Comparison of ENCODE assay signal across 15 mouse cellular contexts in genomic region chr5:120525737-120526136, GRCm38 (mm10). TPM values are rescaled to one million over a fixed set of nuclear protein-coding genes. Genes with fewer than 3 reads are reported as not detected.
DNase-seq lines count a peak whose midpoint lies in the region; ATAC-seq and TF ChIP-seq lines count a peak whose summit lies in the region.
"Had no signal": no experiment of that assay in that cellular context is flagged by ENCODE, and none has a peak within 500 bp of the region (broad histone marks: within the 10 kb centered on the region; RNA-seq: fewer than 3 reads in every experiment).

No protein-coding gene starts in this region.

- no peak for DNase-seq in hindbrain, postnatal 0 days (ENCODE audit: low spot score)
- DNase-seq in hindbrain, embryonic 14.5 days (ENCODE audit: low spot score) = no peak
- no peak for DNase-seq in ovary, postnatal 14 days (ENCODE audit: low spot score)
- no peak for DNase-seq in thymus, postnatal 14 days
- DNase-seq: adrenal gland, postnatal 25 days; cerebellum, adult 9-11 months; thymus, adult 18-20 months had no signal

- H3K79me3 ChIP-seq in C2C12 (ENCODE audit: low read depth) = no peaks in the 10 kb centered on the region

- no peaks in the 10 kb centered on the region for H3K4me1 ChIP-seq in hindbrain, postnatal 0 days (ENCODE audit: insufficient read depth, low read length)
- no peaks in the 10 kb centered on the region for H3K4me1 ChIP-seq in hindbrain, embryonic 14.5 days (replicated peaks; ENCODE audit: control insufficient read depth, insufficient read depth, low read length)
- peaks cover 1% of the 10 kb centered on the region; the same call in 1 of the 2 replicates for H3K4me1 ChIP-seq in bone marrow, adult 2 months (ENCODE audit: control insufficient read depth, insufficient read depth, low read length)
- peaks cover 34% of the 10 kb centered on the region for H3K4me1 ChIP-seq in liver, embryonic 12.5 days
- no peaks in the 10 kb centered on the region for H3K4me1 ChIP-seq in midbrain, embryonic 15.5 days
- H3K4me1 ChIP-seq: heart, embryonic 12.5 days; lung, embryonic 15.5 days had no signal

- no peak overlapping the region for H3K4me3 ChIP-seq in hindbrain, postnatal 0 days (ENCODE audit: low read length)
- H3K4me3 ChIP-seq in hindbrain, embryonic 14.5 days (replicated peaks; ENCODE audit: low read length) = no peak overlapping the region
- H3K4me3 ChIP-seq in C2C12 (ENCODE audit: insufficient read depth, poor library complexity, severe bottlenecking) = no peak overlapping the region
- H3K4me3 ChIP-seq in bone marrow, adult 2 months (replicated peaks; ENCODE audit: control insufficient read depth, low read depth, low read length) = no peak overlapping the region
- no peak overlapping the region for H3K4me3 ChIP-seq in liver, embryonic 12.5 days
- no peak overlapping the region for H3K4me3 ChIP-seq in midbrain, embryonic 15.5 days
- H3K4me3 ChIP-seq: heart, embryonic 12.5 days; lung, embryonic 15.5 days had no signal

- TF ChIP-seq CTCF in hindbrain, postnatal 0 days (IDR thresholded peaks at IDR 0.05; ENCODE audit: low read depth) = peak; percentile 65
- TF ChIP-seq CTCF in C2C12 (IDR thresholded peaks at IDR 0.05; ENCODE audit: control insufficient read depth, insufficient read depth, insufficient read length) = peak; percentile 21
- TF ChIP-seq CTCF in bone marrow, adult 2 months (IDR thresholded peaks at IDR 0.05; ENCODE audit: control insufficient read depth, insufficient read depth, low read length) = peak; percentile 63

- no peak overlapping the region for H3K9ac ChIP-seq in hindbrain, postnatal 0 days (replicated peaks; ENCODE audit: low read length)
- H3K9ac ChIP-seq in hindbrain, embryonic 14.5 days = no peak overlapping the region
- no peak overlapping the region; the same call in 1 of the 2 replicates for H3K9ac ChIP-seq in liver, embryonic 12.5 days
- no peak overlapping the region for H3K9ac ChIP-seq in midbrain, embryonic 15.5 days
- H3K9ac ChIP-seq: heart, embryonic 12.5 days; lung, embryonic 15.5 days had no signal

- no peak overlapping the region for H3K27ac ChIP-seq in hindbrain, postnatal 0 days
- H3K27ac ChIP-seq in hindbrain, embryonic 14.5 days = no peak overlapping the region
- no peak overlapping the region for H3K27ac ChIP-seq in bone marrow, adult 2 months (ENCODE audit: control insufficient read depth, insufficient read depth, low read depth, low read length, poor library complexity)
- H3K27ac ChIP-seq in liver, embryonic 12.5 days = no peak overlapping the region
- no peak overlapping the region for H3K27ac ChIP-seq in midbrain, embryonic 15.5 days
- H3K27ac ChIP-seq: lung, embryonic 15.5 days had no signal

- no peak overlapping the region for H3K4me2 ChIP-seq in hindbrain, postnatal 0 days (ENCODE audit: low read depth, low read length)
- H3K4me2 ChIP-seq in hindbrain, embryonic 14.5 days (replicated peaks) = no peak overlapping the region
- no peak overlapping the region for H3K4me2 ChIP-seq in liver, embryonic 12.5 days
- H3K4me2 ChIP-seq in midbrain, embryonic 15.5 days = no peak overlapping the region
- H3K4me2 ChIP-seq: heart, embryonic 12.5 days; lung, embryonic 15.5 days had no signal

- peak; percentile 43; the same call in 1 of the 2 replicates for ATAC-seq in hindbrain, postnatal 0 days
- no peak for ATAC-seq in hindbrain, embryonic 14.5 days (ENCODE audit: low FRiP score)
- ATAC-seq in liver, embryonic 12.5 days = peak; percentile 53; the same call in 1 of the 2 replicates
- ATAC-seq in midbrain, embryonic 15.5 days (replicated peaks) = no peak
- ATAC-seq: inflammation-experienced regulatory T-cells, adult 6 months had no signal

- WGBS in hindbrain, postnatal 0 days = 39% methylated on average over 5 of the region's 5 CpGs
- WGBS in hindbrain, embryonic 14.5 days = 38% methylated on average over 5 of the region's 5 CpGs
- WGBS in bone marrow, adult 2 months = 58% methylated on average over 5 of the region's 5 CpGs
- WGBS in liver, embryonic 12.5 days (ENCODE audit: insufficient replicate concordance) = 29% methylated on average over 5 of the region's 5 CpGs
- WGBS in midbrain, embryonic 15.5 days = 40% methylated on average over 5 of the region's 5 CpGs

- no peaks in the 10 kb centered on the region for H3K36me3 ChIP-seq in hindbrain, postnatal 0 days (ENCODE audit: insufficient read depth, low read length)
- no peaks in the 10 kb centered on the region for H3K36me3 ChIP-seq in hindbrain, embryonic 14.5 days (replicated peaks; ENCODE audit: control insufficient read depth, insufficient read depth)
- peaks cover 5% of the 10 kb centered on the region for H3K36me3 ChIP-seq in C2C12 (ENCODE audit: control insufficient read depth, insufficient read depth)
- H3K36me3 ChIP-seq in liver, embryonic 12.5 days = peaks cover 29% of the 10 kb centered on the region
- no peaks in the 10 kb centered on the region for H3K36me3 ChIP-seq in midbrain, embryonic 15.5 days (replicated peaks)

- no peaks in the 10 kb centered on the region for H3K79me2 ChIP-seq in C2C12 (ENCODE audit: control insufficient read depth, insufficient read depth)

- no peak for TF ChIP-seq POLR2A in bone marrow, adult 2 months (IDR thresholded peaks at IDR 0.05; ENCODE audit: borderline replicate concordance, control insufficient read depth, low read depth, low read length)

- no peaks in the 10 kb centered on the region for H3K27me3 ChIP-seq in hindbrain, postnatal 0 days (ENCODE audit: insufficient read depth, low read length)
- H3K27me3 ChIP-seq in hindbrain, embryonic 14.5 days (ENCODE audit: control insufficient read depth, insufficient read depth, low read length) = no peaks in the 10 kb centered on the region
- no peaks in the 10 kb centered on the region for H3K27me3 ChIP-seq in C2C12 (ENCODE audit: control insufficient read depth, insufficient read depth, insufficient read length)
- H3K27me3 ChIP-seq in liver, embryonic 12.5 days (replicated peaks) = no peaks in the 10 kb centered on the region
- H3K27me3 ChIP-seq in midbrain, embryonic 15.5 days (replicated peaks) = no peaks in the 10 kb centered on the region
- H3K27me3 ChIP-seq: heart, embryonic 12.5 days; lung, embryonic 15.5 days had no signal

- H3ac ChIP-seq in C2C12 (ENCODE audit: control insufficient read depth, insufficient read length, low read depth) = no peak overlapping the region

- H3K9me3 ChIP-seq in hindbrain, postnatal 0 days (ENCODE audit: low read length) = no peaks in the 10 kb centered on the region
- H3K9me3 ChIP-seq in hindbrain, embryonic 14.5 days (ENCODE audit: control insufficient read depth, low read length) = no peaks in the 10 kb centered on the region
- H3K9me3 ChIP-seq in liver, embryonic 12.5 days (replicated peaks) = no peaks in the 10 kb centered on the region
- H3K9me3 ChIP-seq in midbrain, embryonic 15.5 days = no peaks in the 10 kb centered on the region
- H3K9me3 ChIP-seq: lung, embryonic 15.5 days had no signal

TF ChIP-seq in C2C12, 6 proteins besides CTCF, POLR2A, EP300 and RAD21:
- TF ChIP-seq MYOG (IDR thresholded peaks at IDR 0.05; ENCODE audit: control insufficient read depth, extremely low read depth, insufficient read length) = no peak
- TF ChIP-seq MYOD1 (IDR thresholded peaks at IDR 0.05; ENCODE audit: control insufficient read depth, insufficient read length, low read depth) = no peak
- no peak for TF ChIP-seq CEBPB (IDR thresholded peaks at IDR 0.05; ENCODE audit: low read depth)
- TF ChIP-seq MAX (IDR thresholded peaks at IDR 0.05) = no peak
- TF ChIP-seq USF1 (IDR thresholded peaks at IDR 0.05; ENCODE audit: low read depth) = no peak

RNA-seq across cellular contexts. Expression of gene Slc8b1, which starts 14.8 kb away (rescaled TPM):
- 3.7 and 4.0 TPM in 2 replicates for total RNA-seq in hindbrain, postnatal 0 days (2014; rRNA removed)
- polyA plus RNA-seq in hindbrain, postnatal 0 days (2015; fragmentation: Nextera tagmentation; extraction: Ambion mirVana) = 2.5 and 2.7 TPM in 2 replicates
- polyA plus RNA-seq in hindbrain, embryonic 14.5 days (2014; fragmentation: Nextera tagmentation; extraction: Ambion mirVana) = 1.3 and 1.4 TPM in 2 replicates
- 6.1 TPM for polyA plus RNA-seq in C2C12 (2012; fragmentation: generic; extraction: Trizol)
- 18.8 and 45.1 TPM in 2 replicates for polyA plus RNA-seq in bone marrow, adult 2 months (2011; ENCODE audit: insufficient read depth, insufficient read length, low replicate concordance, missing spikeins)
- polyA plus RNA-seq in liver, embryonic 12.5 days (2016; fragmentation: Nextera tagmentation; extraction: Ambion mirVana) = 4.2 and 6.0 TPM in 2 replicates
- polyA plus RNA-seq in midbrain, embryonic 15.5 days (2015; fragmentation: Nextera tagmentation; extraction: Ambion mirVana) = 1.6 and 2.5 TPM in 2 replicates

RNA-seq across cellular contexts. Expression of gene Plbd2, which starts 22.3 kb away (rescaled TPM):
- 32.0 and 35.2 TPM in 2 replicates for total RNA-seq in hindbrain, postnatal 0 days (2014; rRNA removed)
- polyA plus RNA-seq in hindbrain, postnatal 0 days (2015; fragmentation: Nextera tagmentation; extraction: Ambion mirVana) = 49.9 and 53.9 TPM in 2 replicates
- polyA plus RNA-seq in hindbrain, embryonic 14.5 days (2014; fragmentation: Nextera tagmentation; extraction: Ambion mirVana) = 26.8 and 28.8 TPM in 2 replicates
- polyA plus RNA-seq in C2C12 (2012; fragmentation: generic; extraction: Trizol) = 36.4 TPM
- polyA plus RNA-seq in bone marrow, adult 2 months (2011; ENCODE audit: insufficient read depth, insufficient read length, low replicate concordance, missing spikeins) = 2.3 and 9.9 TPM in 2 replicates
- 23.2 and 27.4 TPM in 2 replicates for polyA plus RNA-seq in liver, embryonic 12.5 days (2016; fragmentation: Nextera tagmentation; extraction: Ambion mirVana)
- polyA plus RNA-seq in midbrain, embryonic 15.5 days (2015; fragmentation: Nextera tagmentation; extraction: Ambion mirVana) = 36.8 and 37.2 TPM in 2 replicates

RNA-seq across cellular contexts. Expression of gene Sds, which starts 49.4 kb away (rescaled TPM):
- total RNA-seq in hindbrain, postnatal 0 days (2014; rRNA removed) = 0.50 TPM in 1 of 2 replicates, not detected in the other
- polyA plus RNA-seq in hindbrain, postnatal 0 days (2015; fragmentation: Nextera tagmentation; extraction: Ambion mirVana) = 0.20 and 0.59 TPM in 2 replicates
- not detected in 2 replicates for polyA plus RNA-seq in hindbrain, embryonic 14.5 days (2014; fragmentation: Nextera tagmentation; extraction: Ambion mirVana)
- 0.19 TPM for polyA plus RNA-seq in C2C12 (2012; fragmentation: generic; extraction: Trizol)
- polyA plus RNA-seq in bone marrow, adult 2 months (2011; ENCODE audit: insufficient read depth, insufficient read length, low replicate concordance, missing spikeins) = 1.9 and 5.2 TPM in 2 replicates
- not detected in 2 replicates for polyA plus RNA-seq in liver, embryonic 12.5 days (2016; fragmentation: Nextera tagmentation; extraction: Ambion mirVana)
- 0.36 TPM in 1 of 2 replicates, not detected in the other for polyA plus RNA-seq in midbrain, embryonic 15.5 days (2015; fragmentation: Nextera tagmentation; extraction: Ambion mirVana)
- total RNA-seq: adrenal gland, postnatal 25 days; layer of hippocampus, postnatal 14 days had no signal
- polyA plus RNA-seq: heart, embryonic 12.5 days; inflammation-experienced regulatory T-cells, adult 6 months; lung, embryonic 15.5 days had no signal

RNA-seq across cellular contexts. Expression of gene Sdsl, which starts 53.1 kb away (rescaled TPM):
- 4.6 and 6.0 TPM in 2 replicates for total RNA-seq in hindbrain, postnatal 0 days (2014; rRNA removed)
- 7.8 and 8.1 TPM in 2 replicates for polyA plus RNA-seq in hindbrain, postnatal 0 days (2015; fragmentation: Nextera tagmentation; extraction: Ambion mirVana)
- polyA plus RNA-seq in hindbrain, embryonic 14.5 days (2014; fragmentation: Nextera tagmentation; extraction: Ambion mirVana) = 6.1 and 7.7 TPM in 2 replicates
- 0.69 TPM for polyA plus RNA-seq in C2C12 (2012; fragmentation: generic; extraction: Trizol)
- polyA plus RNA-seq in bone marrow, adult 2 months (2011; ENCODE audit: insufficient read depth, insufficient read length, low replicate concordance, missing spikeins) = 11.6 and 13.0 TPM in 2 replicates
- 1.1 TPM in 2 replicates for polyA plus RNA-seq in liver, embryonic 12.5 days (2016; fragmentation: Nextera tagmentation; extraction: Ambion mirVana)
- 5.6 and 6.0 TPM in 2 replicates for polyA plus RNA-seq in midbrain, embryonic 15.5 days (2015; fragmentation: Nextera tagmentation; extraction: Ambion mirVana)
- polyA plus RNA-seq: inflammation-experienced regulatory T-cells, adult 6 months had no signal

Comparison
In these comparisons a context has a peak if more than half of its experiments do, and no peak if none do; other contexts are left out.
1. ATAC-seq: peak in hindbrain, postnatal 0 days (single experiment) and liver, embryonic 12.5 days (single experiment); none in hindbrain, embryonic 14.5 days (single experiment) and midbrain, embryonic 15.5 days (single experiment).
2. Peak in every context shown above with its lines, with median percentiles within 50 percentile points of each other: CTCF ChIP-seq.